Mouse (Mus musculus): ENCODE results near the gene Krt9. TPM values are rescaled to one million over a fixed set of nuclear protein-coding genes. Genes with fewer than 3 reads are reported as not detected.

Gene Krt9
- not detected for polyA plus RNA-seq (2014; fragmentation: Illumina TruSeq; extraction: RNeasy Lipid Tissue Mini Kit (QIAGEN cat#74804); ENCODE audit: low read depth, low replicate concordance)

DNA sequence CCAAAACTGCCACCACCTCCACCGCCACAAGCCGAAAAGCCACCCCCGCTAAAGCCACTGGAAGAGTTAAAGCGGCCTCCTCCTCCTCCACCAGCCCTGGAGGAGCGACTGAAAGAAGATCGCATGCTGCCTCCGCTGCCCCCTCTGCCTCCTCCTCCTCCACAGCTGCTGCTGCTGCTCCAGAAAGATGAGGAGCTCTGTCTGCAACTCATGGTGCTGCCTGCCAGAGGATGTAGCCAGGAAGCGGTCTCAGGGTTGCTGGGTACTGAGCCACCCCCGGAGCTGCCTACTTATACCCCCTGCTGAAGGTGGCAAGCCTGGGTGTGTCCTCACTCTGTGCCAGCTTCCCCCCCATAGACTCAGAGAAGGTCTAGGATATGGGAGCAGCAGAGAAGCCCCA is at the start of gene Krt9:
Krt9 (minus strand) TSS at position 255 of the 400 bp plus-strand sequence.

DNA sequence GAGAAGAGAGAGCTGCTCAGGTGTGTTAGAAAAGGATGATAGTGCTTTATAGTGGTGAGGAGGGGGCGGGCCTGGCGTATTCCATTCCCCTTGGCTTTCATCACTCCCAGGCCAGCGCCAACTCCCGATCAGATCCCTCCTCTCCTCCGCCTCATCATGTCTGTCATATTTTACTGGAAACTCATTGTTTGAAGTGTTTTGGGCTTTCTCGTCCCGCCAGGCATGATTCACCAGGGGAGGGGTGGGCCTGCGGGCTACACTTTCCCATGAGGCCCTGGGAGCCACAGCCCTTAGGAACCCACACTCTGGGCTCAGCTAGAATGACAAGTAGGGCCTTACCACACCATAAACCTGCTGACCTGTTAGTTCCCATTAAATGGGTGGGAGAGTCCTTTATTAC is 14.5 kb upstream of the Krt9 start, which contains the start of gene Krt14:
Krt14 (minus strand) TSS at position 51 of the 400 bp plus-strand sequence.

DNA sequence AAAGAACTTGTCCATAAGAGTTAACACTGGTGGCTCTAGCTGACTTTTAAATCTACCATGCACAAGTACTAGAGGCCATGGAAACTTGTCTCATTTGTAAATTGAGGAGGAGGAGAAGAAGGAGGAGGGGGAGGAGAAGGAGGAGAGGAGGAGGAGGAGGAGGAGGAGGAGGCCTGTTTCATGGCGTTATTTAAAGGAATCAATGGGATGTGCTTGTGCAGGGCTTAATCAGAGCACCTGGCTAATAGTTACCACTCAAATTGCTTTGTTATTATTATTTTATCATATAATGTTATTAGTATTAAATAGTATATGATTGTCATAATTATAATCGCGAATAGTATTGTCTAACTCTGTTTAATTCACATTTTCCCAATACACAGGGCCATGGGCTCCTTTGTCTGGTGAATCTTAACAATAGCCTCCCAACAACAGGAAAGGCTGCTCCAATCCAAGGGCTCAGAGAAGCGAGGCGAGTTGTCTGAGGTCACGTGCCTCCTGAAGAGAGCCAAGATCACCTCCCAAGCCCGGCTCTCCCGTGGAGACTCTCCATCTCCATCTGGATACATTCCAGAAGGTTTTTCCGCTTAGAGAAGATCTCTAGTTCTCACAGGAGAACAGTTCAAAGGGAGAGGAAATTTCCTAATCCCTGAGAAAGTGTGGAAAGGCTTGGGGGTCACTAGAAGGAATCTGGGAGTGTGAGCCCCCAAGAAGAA is 44.3 kb downstream of the Krt9 start, which contains the start of gene Krt19:
Krt19 (minus strand) TSS at position 51 of the 716 bp plus-strand sequence.

Other genes with a start within 250 kb of the Krt9 start
- gene Krtap9-5, start 244.8 kb downstream of the Krt9 start, polyA plus RNA-seq (2014; fragmentation: Illumina TruSeq; extraction: RNeasy Lipid Tissue Mini Kit (QIAGEN cat#74804); ENCODE audit: low read depth, low replicate concordance) = not detected
- not detected for gene Krtap29-1, start 214.2 kb downstream of the Krt9 start, polyA plus RNA-seq (2014; fragmentation: Illumina TruSeq; extraction: RNeasy Lipid Tissue Mini Kit (QIAGEN cat#74804); ENCODE audit: low read depth, low replicate concordance)
- not detected for gene Krtap16-1, start 206.6 kb downstream of the Krt9 start, polyA plus RNA-seq (2014; fragmentation: Illumina TruSeq; extraction: RNeasy Lipid Tissue Mini Kit (QIAGEN cat#74804); ENCODE audit: low read depth, low replicate concordance)
- not detected for gene Krtap17-1, start 199.3 kb downstream of the Krt9 start, polyA plus RNA-seq (2014; fragmentation: Illumina TruSeq; extraction: RNeasy Lipid Tissue Mini Kit (QIAGEN cat#74804); ENCODE audit: low read depth, low replicate concordance)
- not detected for gene Krt33a, start 177.0 kb downstream of the Krt9 start, polyA plus RNA-seq (2014; fragmentation: Illumina TruSeq; extraction: RNeasy Lipid Tissue Mini Kit (QIAGEN cat#74804); ENCODE audit: low read depth, low replicate concordance)
- gene Krt33b, start 163.4 kb downstream of the Krt9 start, polyA plus RNA-seq (2014; fragmentation: Illumina TruSeq; extraction: RNeasy Lipid Tissue Mini Kit (QIAGEN cat#74804); ENCODE audit: low read depth, low replicate concordance) = not detected
- gene Krt34, start 151.7 kb downstream of the Krt9 start, polyA plus RNA-seq (2014; fragmentation: Illumina TruSeq; extraction: RNeasy Lipid Tissue Mini Kit (QIAGEN cat#74804); ENCODE audit: low read depth, low replicate concordance) = not detected
- gene Krt31, start 142.7 kb downstream of the Krt9 start, polyA plus RNA-seq (2014; fragmentation: Illumina TruSeq; extraction: RNeasy Lipid Tissue Mini Kit (QIAGEN cat#74804); ENCODE audit: low read depth, low replicate concordance) = not detected
- gene Krt32, start 105.0 kb downstream of the Krt9 start, polyA plus RNA-seq (2014; fragmentation: Illumina TruSeq; extraction: RNeasy Lipid Tissue Mini Kit (QIAGEN cat#74804); ENCODE audit: low read depth, low replicate concordance) = not detected
- gene Krt35, start 97.0 kb downstream of the Krt9 start, polyA plus RNA-seq (2014; fragmentation: Illumina TruSeq; extraction: RNeasy Lipid Tissue Mini Kit (QIAGEN cat#74804); ENCODE audit: low read depth, low replicate concordance) = not detected
- gene Krt36, start 87.6 kb downstream of the Krt9 start, polyA plus RNA-seq (2014; fragmentation: Illumina TruSeq; extraction: RNeasy Lipid Tissue Mini Kit (QIAGEN cat#74804); ENCODE audit: low read depth, low replicate concordance) = not detected
- not detected for gene Krt13, start 71.7 kb downstream of the Krt9 start, polyA plus RNA-seq (2014; fragmentation: Illumina TruSeq; extraction: RNeasy Lipid Tissue Mini Kit (QIAGEN cat#74804); ENCODE audit: low read depth, low replicate concordance)
- gene Krt15, start 57.3 kb downstream of the Krt9 start, polyA plus RNA-seq (2014; fragmentation: Illumina TruSeq; extraction: RNeasy Lipid Tissue Mini Kit (QIAGEN cat#74804); ENCODE audit: low read depth, low replicate concordance) = not detected
- gene Krt19, start 44.6 kb downstream of the Krt9 start, polyA plus RNA-seq (2014; fragmentation: Illumina TruSeq; extraction: RNeasy Lipid Tissue Mini Kit (QIAGEN cat#74804); ENCODE audit: low read depth, low replicate concordance) = not detected
- not detected for gene Krt14, start 14.3 kb upstream of the Krt9 start, polyA plus RNA-seq (2014; fragmentation: Illumina TruSeq; extraction: RNeasy Lipid Tissue Mini Kit (QIAGEN cat#74804); ENCODE audit: low read depth, low replicate concordance)
- gene Krt16, start 55.7 kb upstream of the Krt9 start, polyA plus RNA-seq (2014; fragmentation: Illumina TruSeq; extraction: RNeasy Lipid Tissue Mini Kit (QIAGEN cat#74804); ENCODE audit: low read depth, low replicate concordance) = not detected
- not detected for gene Krt17, start 67.8 kb upstream of the Krt9 start, polyA plus RNA-seq (2014; fragmentation: Illumina TruSeq; extraction: RNeasy Lipid Tissue Mini Kit (QIAGEN cat#74804); ENCODE audit: low read depth, low replicate concordance)
- gene Krt42, start 76.6 kb upstream of the Krt9 start, polyA plus RNA-seq (2014; fragmentation: Illumina TruSeq; extraction: RNeasy Lipid Tissue Mini Kit (QIAGEN cat#74804); ENCODE audit: low read depth, low replicate concordance) = not detected
- 1,293 TPM for gene Eif1, start 126.6 kb upstream of the Krt9 start, polyA plus RNA-seq (2014; fragmentation: Illumina TruSeq; extraction: RNeasy Lipid Tissue Mini Kit (QIAGEN cat#74804); ENCODE audit: low read depth, low replicate concordance)
- not detected for gene Gast, start 141.2 kb upstream of the Krt9 start, polyA plus RNA-seq (2014; fragmentation: Illumina TruSeq; extraction: RNeasy Lipid Tissue Mini Kit (QIAGEN cat#74804); ENCODE audit: low read depth, low replicate concordance)
- gene Hap1, start 162.9 kb upstream of the Krt9 start, polyA plus RNA-seq (2014; fragmentation: Illumina TruSeq; extraction: RNeasy Lipid Tissue Mini Kit (QIAGEN cat#74804); ENCODE audit: low read depth, low replicate concordance) = 0.45 TPM
- gene Jup, start 204.5 kb upstream of the Krt9 start, polyA plus RNA-seq (2014; fragmentation: Illumina TruSeq; extraction: RNeasy Lipid Tissue Mini Kit (QIAGEN cat#74804); ENCODE audit: low read depth, low replicate concordance) = 1.7 TPM
- not detected for gene P3h4, start 221.6 kb upstream of the Krt9 start, polyA plus RNA-seq (2014; fragmentation: Illumina TruSeq; extraction: RNeasy Lipid Tissue Mini Kit (QIAGEN cat#74804); ENCODE audit: low read depth, low replicate concordance)
- not detected for gene Fkbp10, start 222.5 kb upstream of the Krt9 start, polyA plus RNA-seq (2014; fragmentation: Illumina TruSeq; extraction: RNeasy Lipid Tissue Mini Kit (QIAGEN cat#74804); ENCODE audit: low read depth, low replicate concordance)
- 1.7 TPM for gene Nt5c3b, start 248.6 kb upstream of the Krt9 start, polyA plus RNA-seq (2014; fragmentation: Illumina TruSeq; extraction: RNeasy Lipid Tissue Mini Kit (QIAGEN cat#74804); ENCODE audit: low read depth, low replicate concordance)
- gene Klhl10, start 248.7 kb upstream of the Krt9 start, polyA plus RNA-seq (2014; fragmentation: Illumina TruSeq; extraction: RNeasy Lipid Tissue Mini Kit (QIAGEN cat#74804); ENCODE audit: low read depth, low replicate concordance) = not detected

Measured in liver, adult 10 weeks (tissue).